Mouse (Mus musculus): ENCODE measurements at regions not wholly inside any gene's neighbourhood (a gene's known extent, or its start where the extent isn't known, plus 50 kb on each side); places are given as distances from the start of the nearest gene placed in this dataset.

GRCm38 (mm10) chr10:126320831-126321230 is 354.9 kb downstream of the Lrig3 start:
- no peak for TF ChIP-seq BHLHE40 (IDR thresholded peaks at IDR 0.05; ENCODE audit: low read depth, low read length)
- TF ChIP-seq POLR2A (IDR thresholded peaks at IDR 0.05; ENCODE audit: low read depth, low read length), result no peak
- no peak for TF ChIP-seq CHD2 (IDR thresholded peaks at IDR 0.05; ENCODE audit: low read length)
- TF ChIP-seq CTCF (conservative IDR thresholded peaks at IDR 0.05 in 1 of 2, IDR thresholded peaks at IDR 0.05 in 1 of 2; ENCODE audit: low read depth in 2 of 2, low read length in 2 of 2), result no peak
- no peak for TF ChIP-seq MXI1 (IDR thresholded peaks at IDR 0.05; ENCODE audit: low read depth, low read length)
- TF ChIP-seq MYC (IDR thresholded peaks at IDR 0.05; ENCODE audit: low read depth, low read length), result no peak
- no peak for TF ChIP-seq MAX (IDR thresholded peaks at IDR 0.05; ENCODE audit: low read length)
- TF ChIP-seq HCFC1 (IDR thresholded peaks at IDR 0.05; ENCODE audit: low read depth, low read length), result no peak
- no peak for TF ChIP-seq GABPA (IDR thresholded peaks at IDR 0.05; ENCODE audit: insufficient replicate concordance, low read depth, low read length)
- TF ChIP-seq ZKSCAN1 (IDR thresholded peaks at IDR 0.05; ENCODE audit: borderline replicate concordance, low read depth, low read length), result no peak
- no peak for TF ChIP-seq ZC3H11A (IDR thresholded peaks at IDR 0.05; ENCODE audit: low read depth, low read length)
- TF ChIP-seq TCF12 (IDR thresholded peaks at IDR 0.05; ENCODE audit: low read depth, low read length), result no peak
- no peak for TF ChIP-seq ZNF384 (IDR thresholded peaks at IDR 0.05; ENCODE audit: low read depth, low read length)
- TF ChIP-seq SIN3A (IDR thresholded peaks at IDR 0.05; ENCODE audit: low read length), result no peak
